Mouse (Mus musculus) G1E (cell line): ENCODE results near the gene Ttc28. TPM values are rescaled to one million over a fixed set of nuclear protein-coding genes. Genes with fewer than 3 reads are reported as not detected.

ENCODE experiments used
- ATAC-seq: 2 replicates; pipeline ENCODE4 v1.8.0; 2016; ENCODE audit warnings: mild to moderate bottlenecking; ENCODE audit not compliant: insufficient number of reproducible peaks, poor library complexity, low FRiP score, severe bottlenecking; ENCODE audit errors: extremely low read depth
- DNase-seq: peaks from one replicate; pipeline ENCODE4 v3.0.0; 2012; ENCODE audit warnings: low spot score
- H3K27me3 ChIP-seq: 2 replicates; pipeline ENCODE4 v1.6.1; 2012; ENCODE audit warnings: mild to moderate bottlenecking, low read length, inconsistent platforms; ENCODE audit not compliant: insufficient read depth
- H3K36me3 ChIP-seq: replicated peaks from 2 replicates; pipeline ENCODE3; 2012; ENCODE audit warnings: mild to moderate bottlenecking, inconsistent platforms
- H3K4me1 ChIP-seq: 2 replicates; pipeline ENCODE4 v1.6.1; 2012; ENCODE audit warnings: low read depth, low read length, inconsistent platforms, mixed read lengths; ENCODE audit not compliant: insufficient read depth
- H3K4me3 ChIP-seq: 2 replicates; pipeline ENCODE4 v1.5.1; 2012; ENCODE audit warnings: low read depth, mild to moderate bottlenecking, inconsistent platforms, low read length, moderate library complexity, mixed read lengths
- H3K9me3 ChIP-seq: replicated peaks from 2 replicates; pipeline ENCODE4 v1.6.1; 2012; ENCODE audit warnings: inconsistent platforms
- CTCF ChIP-seq: IDR thresholded peaks from 2 replicates; pipeline ENCODE4 v1.5.1; 2012; ENCODE audit warnings: low read depth, low read length, inconsistent platforms, mixed read lengths
- GATA1 ChIP-seq: IDR thresholded peaks from 2 replicates; pipeline ENCODE4 v1.6.1; 2012; ENCODE audit warnings: borderline replicate concordance, low read length, inconsistent platforms, mixed read lengths
- GATA2 ChIP-seq: IDR thresholded peaks from 2 replicates; pipeline ENCODE4 v1.6.1; 2012; ENCODE audit warnings: low read depth, low read length, inconsistent platforms, borderline replicate concordance
- POLR2AphosphoS5 ChIP-seq: IDR thresholded peaks from 2 replicates; pipeline ENCODE4 v1.6.1; 2012; ENCODE audit warnings: low read depth, low read length, inconsistent platforms; ENCODE audit not compliant: insufficient replicate concordance
- TAL1 ChIP-seq: conservative IDR thresholded peaks from 2 replicates; pipeline ENCODE4 v1.6.1; 2012; ENCODE audit warnings: low read depth, low read length, inconsistent platforms, mixed read lengths
- polyA plus RNA-seq: library from polyadenylated mRNA; stranded (reverse); fragments of >175 nt; gene quantifications from 2 replicates; pipeline ENCODE4 v1.2.3, GENCODE M21; 2012
- total RNA-seq, 2 experiments: library from RNA; stranded (forward) in 1 of 2; stranded (reverse) in 1 of 2; fragments of 200-1000 nt in 1 of 2; fragments of >200 nt in 1 of 2; fragmentation: Nextera tagmentation in 1 of 2; gene quantifications; 2 replicates each; pipeline ENCODE4 v1.2.3; 2014 to 2017

Gene Ttc28
- total and polyA plus RNA-seq, 3 experiments, result 0.28 to 2.0 (median 0.55) TPM

DNA sequence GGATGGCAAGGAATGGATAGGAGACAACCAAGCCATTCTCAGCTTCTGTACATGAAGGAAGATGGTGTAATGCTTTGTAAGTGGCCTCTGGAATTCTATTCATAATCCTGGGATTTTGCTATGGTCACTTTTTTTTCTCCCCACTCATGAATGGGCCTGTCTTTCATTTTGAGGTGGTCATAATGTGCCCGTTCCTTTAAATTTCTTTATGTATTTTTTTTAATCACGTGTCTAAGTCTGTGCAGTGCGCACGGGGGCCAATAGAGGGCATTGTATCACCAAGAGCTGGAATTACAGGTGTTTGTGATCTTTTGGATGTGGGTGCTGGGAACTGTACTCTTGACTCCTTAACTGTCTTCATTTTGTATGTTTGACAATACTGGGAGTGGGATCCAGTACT is 39.1 kb upstream of the Ttc28 start:
- no peaks in the 10 kb centered on the region for H3K9me3 ChIP-seq
- peak overlapping the region; percentile 95 for H3K4me3 ChIP-seq
- no peaks in the 10 kb centered on the region for H3K27me3 ChIP-seq
- no peak for ATAC-seq
- DNase-seq, result no peak
- H3K4me1 ChIP-seq, result peaks cover 38% of the 10 kb centered on the region
- TF ChIP-seq TAL1 (no peak), CTCF (peak; percentile 35; the same call in 1 of the 2 replicates)
- peaks cover 27% of the 10 kb centered on the region for H3K36me3 ChIP-seq

- Histone ChIP-seq H3K4me3 (peak overlapping the region; percentile 95), H3K27me3 (no peaks in the 10 kb centered on the region), H3K9me3 (no peaks in the 10 kb centered on the region), H3K4me1 (peaks cover 30% of the 10 kb centered on the region), H3K36me3 (peaks cover 26% of the 10 kb centered on the region)
- TF ChIP-seq GATA1, result no peak
- no peak for TF ChIP-seq TAL1
- TF ChIP-seq POLR2AphosphoS5, result no peak
- TF ChIP-seq CTCF, result no peak
- TF ChIP-seq GATA2, result no peak
- ATAC-seq, result no peak
- peak; percentile 7 for DNase-seq
Measured at GRCm38 (mm10) chr5:110841046-110841862, 38.3 kb upstream of the Ttc28 start.

GRCm38 (mm10) chr5:110852990-110853389 is 26.6 kb upstream of the Ttc28 start:
- no peak for ATAC-seq

GRCm38 (mm10) chr5:110857091-110857490 is 22.5 kb upstream of the Ttc28 start:
- DNase-seq, result no peak
- Histone ChIP-seq H3K4me1 (peaks cover 5% of the 10 kb centered on the region; the same call in 1 of the 2 replicates), H3K4me3 (no peak overlapping the region), H3K27me3 (no peaks in the 10 kb centered on the region), H3K36me3 (peaks cover 97% of the 10 kb centered on the region), H3K9me3 (no peaks in the 10 kb centered on the region)
- TF ChIP-seq POLR2AphosphoS5 (no peak), CTCF (no peak), GATA2 (no peak), TAL1 (no peak), GATA1 (no peak)
- ATAC-seq, result no peak

More at GRCm38 (mm10) chr5:110852990-110853389, 26.6 kb upstream of the Ttc28 start:
- H3K9me3 ChIP-seq, result no peaks in the 10 kb centered on the region
- peaks cover 23% of the 10 kb centered on the region for H3K4me1 ChIP-seq
- H3K27me3 ChIP-seq, result no peaks in the 10 kb centered on the region
- no peak overlapping the region for H3K4me3 ChIP-seq
- TF ChIP-seq POLR2AphosphoS5, result no peak
- TF ChIP-seq CTCF, result no peak
- TF ChIP-seq TAL1, result no peak
- no peak for TF ChIP-seq GATA2
- TF ChIP-seq GATA1, result no peak
- no peak for DNase-seq
- peaks cover 96% of the 10 kb centered on the region for H3K36me3 ChIP-seq

DNA sequence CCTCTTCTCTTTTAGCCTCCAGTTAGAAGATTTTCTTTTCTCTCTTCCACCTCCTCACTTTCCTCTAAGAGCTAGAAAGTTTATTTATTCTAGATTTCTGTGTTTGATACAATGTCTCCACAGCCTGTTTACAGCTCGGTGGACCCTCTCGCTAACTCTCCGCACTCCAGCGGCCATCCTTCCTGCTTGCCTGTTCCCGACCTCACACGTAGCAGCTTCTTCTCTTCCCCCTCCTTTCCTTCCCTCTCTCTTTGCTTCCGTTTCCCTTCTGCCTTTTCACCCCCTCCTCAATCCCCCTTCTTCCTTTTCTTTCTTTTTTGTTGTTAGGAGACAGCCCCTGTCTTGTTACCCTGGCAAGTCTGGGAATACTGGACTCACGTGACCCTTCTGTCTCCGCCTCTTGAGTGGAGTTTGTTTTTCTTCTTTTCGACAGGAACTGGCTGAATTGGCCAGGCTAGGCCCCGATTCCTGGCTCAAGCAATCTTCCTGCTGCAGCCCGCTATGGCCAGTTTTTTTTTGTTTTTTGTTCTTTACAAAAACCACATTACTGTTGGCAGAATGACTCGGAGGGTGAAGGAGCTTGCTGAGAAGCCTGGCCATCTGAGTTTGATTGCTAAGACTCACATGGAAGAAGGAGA is 20.5 kb upstream of the Ttc28 start:
- H3K4me3 ChIP-seq, result no peak overlapping the region

DNA sequence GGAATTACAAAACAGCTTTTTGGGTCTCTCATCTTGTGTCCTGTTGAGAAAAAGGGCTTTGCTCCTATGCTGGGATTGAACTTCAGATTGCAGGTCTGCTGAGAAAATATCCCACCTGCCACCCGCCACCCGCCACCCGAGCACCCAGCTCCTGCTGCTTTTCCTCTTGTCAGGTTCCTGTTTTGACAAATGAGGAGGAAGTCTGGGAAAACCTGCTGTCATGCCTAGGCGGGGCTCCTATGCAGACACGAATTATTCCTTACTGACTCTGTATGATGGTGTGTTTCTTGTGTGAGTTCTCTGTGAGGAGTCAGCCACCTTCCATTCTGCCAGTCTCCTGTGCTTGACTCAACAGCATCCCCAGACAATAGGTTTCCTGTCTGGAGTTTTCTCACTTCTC is 19.2 kb upstream of the Ttc28 start:
- Histone ChIP-seq H3K4me1 (no peaks in the 10 kb centered on the region), H3K27me3 (no peaks in the 10 kb centered on the region), H3K36me3 (peaks cover 96% of the 10 kb centered on the region), H3K9me3 (no peaks in the 10 kb centered on the region), H3K4me3 (no peak overlapping the region)
- ATAC-seq (no peak), DNase-seq (no peak)
- no peak for TF ChIP-seq POLR2AphosphoS5
- TF ChIP-seq GATA1, result no peak
- TF ChIP-seq TAL1, result no peak
- TF ChIP-seq GATA2, result no peak
- no peak for TF ChIP-seq CTCF

More for the DNA sequence above, 20.5 kb upstream of the Ttc28 start:
- no peak for ATAC-seq
- no peak for TF ChIP-seq GATA1
- no peak for TF ChIP-seq POLR2AphosphoS5
- TF ChIP-seq GATA2, result no peak
- TF ChIP-seq CTCF, result no peak
- TF ChIP-seq TAL1, result no peak
- Histone ChIP-seq H3K4me1 (no peaks in the 10 kb centered on the region), H3K36me3 (peaks cover 97% of the 10 kb centered on the region), H3K27me3 (no peaks in the 10 kb centered on the region), H3K9me3 (no peaks in the 10 kb centered on the region)
- no peak for DNase-seq
